ENCODE assay signal across 8 mouse cellular contexts in genomic region chr3:90412312-90413010, GRCm38 (mm10). TPM values are rescaled to one million over a fixed set of nuclear protein-coding genes. Genes with fewer than 3 reads are reported as not detected.
DNase-seq lines count a peak whose midpoint lies in the region; ATAC-seq lines count a peak whose summit lies in the region.

No protein-coding gene starts in this region.

- H3K4me1 ChIP-seq in hindbrain, embryonic 11.5 days (replicated peaks; ENCODE audit: control insufficient read depth, insufficient read depth, low read length), result no peaks in the 10 kb centered on the region
- H3K4me1 ChIP-seq in hindbrain, embryonic 13.5 days (replicated peaks), result no peaks in the 10 kb centered on the region
- H3K4me1 ChIP-seq in brown adipose tissue, adult 24 weeks (ENCODE audit: control insufficient read depth, insufficient read depth, insufficient read length, low read length), result 0 out of 2 replicates have a peak, but pooled peaks cover 3% of the 10 kb centered on the region
- no peaks in the 10 kb centered on the region for H3K4me1 ChIP-seq in forebrain, embryonic 14.5 days (ENCODE audit: control insufficient read depth, insufficient read depth, low read length)
- no peaks in the 10 kb centered on the region for H3K4me1 ChIP-seq in hindbrain, embryonic 14.5 days (replicated peaks; ENCODE audit: control insufficient read depth, insufficient read depth, low read length)
- no peaks in the 10 kb centered on the region for H3K4me1 ChIP-seq in midbrain, embryonic 14.5 days (ENCODE audit: control insufficient read depth, insufficient read depth, low read length)

- 50% methylated on average over 5 of the region's 5 CpGs for WGBS in hindbrain, embryonic 11.5 days
- WGBS in hindbrain, embryonic 13.5 days, result 56% methylated on average over 5 of the region's 5 CpGs
- WGBS in forebrain, embryonic 14.5 days, result 45% methylated on average over 5 of the region's 5 CpGs
- 50% methylated on average over 5 of the region's 5 CpGs for WGBS in hindbrain, embryonic 14.5 days
- 53% methylated on average over 5 of the region's 5 CpGs for WGBS in midbrain, embryonic 14.5 days

- intact Hi-C loops in left cerebral cortex, postnatal 10 days (cut with DNase I), result loop anchor here (2.0 kb wide), 1 partner anchor 54 kb away; no protein-coding TSS in a partner anchor

- no peak overlapping the region for H3K9ac ChIP-seq in hindbrain, embryonic 11.5 days (ENCODE audit: low read depth, low read length)
- no peak overlapping the region for H3K9ac ChIP-seq in hindbrain, embryonic 13.5 days
- no peak overlapping the region for H3K9ac ChIP-seq in forebrain, embryonic 14.5 days (ENCODE audit: low read length)
- H3K9ac ChIP-seq in hindbrain, embryonic 14.5 days, result no peak overlapping the region
- H3K9ac ChIP-seq in midbrain, embryonic 14.5 days (replicated peaks; ENCODE audit: low read length), result no peak overlapping the region

- H3K36me3 ChIP-seq in hindbrain, embryonic 11.5 days (ENCODE audit: control insufficient read depth, insufficient read depth, low read length), result peaks cover 4% of the 10 kb centered on the region; the same call in 1 of the 2 replicates
- peaks cover 95% of the 10 kb centered on the region for H3K36me3 ChIP-seq in hindbrain, embryonic 13.5 days
- peaks cover 95% of the 10 kb centered on the region for H3K36me3 ChIP-seq in forebrain, embryonic 14.5 days (ENCODE audit: control insufficient read depth, insufficient read depth, low read length)
- peaks cover 93% of the 10 kb centered on the region for H3K36me3 ChIP-seq in hindbrain, embryonic 14.5 days (replicated peaks; ENCODE audit: control insufficient read depth, insufficient read depth)
- peaks cover 91% of the 10 kb centered on the region for H3K36me3 ChIP-seq in midbrain, embryonic 14.5 days (ENCODE audit: control insufficient read depth, insufficient read depth, low read length)

- peak; percentile 84 for DNase-seq in hindbrain, embryonic 11.5 days (ENCODE audit: low spot score)
- DNase-seq in forebrain, embryonic 14.5 days (ENCODE audit: low spot score), result peak; percentile 66
- DNase-seq in hindbrain, embryonic 14.5 days (ENCODE audit: low spot score), result peak; percentile 78
- DNase-seq in left cerebral cortex, postnatal 10 days (ENCODE audit: extremely low spot score in 1 of 2, low spot score in 2 of 2), result peak; percentile 33 to 72
- peak; percentile 82 for DNase-seq in midbrain, embryonic 14.5 days
- peak; percentile 37 to 60 for DNase-seq in spleen, postnatal 14 days (ENCODE audit: low spot score in 2 of 2)

- H3K4me2 ChIP-seq in hindbrain, embryonic 11.5 days (replicated peaks; ENCODE audit: low read depth, low read length), result no peak overlapping the region
- H3K4me2 ChIP-seq in hindbrain, embryonic 13.5 days, result no peak overlapping the region
- H3K4me2 ChIP-seq in forebrain, embryonic 14.5 days (ENCODE audit: low read length), result no peak overlapping the region
- no peak overlapping the region for H3K4me2 ChIP-seq in hindbrain, embryonic 14.5 days (replicated peaks)
- H3K4me2 ChIP-seq in midbrain, embryonic 14.5 days (ENCODE audit: low read length), result no peak overlapping the region

- H3K9me3 ChIP-seq in hindbrain, embryonic 11.5 days (ENCODE audit: control insufficient read depth, low read length), result no peaks in the 10 kb centered on the region
- H3K9me3 ChIP-seq in hindbrain, embryonic 13.5 days, result no peaks in the 10 kb centered on the region
- H3K9me3 ChIP-seq in forebrain, embryonic 14.5 days (replicated peaks; ENCODE audit: control insufficient read depth, low read length), result no peaks in the 10 kb centered on the region
- no peaks in the 10 kb centered on the region for H3K9me3 ChIP-seq in hindbrain, embryonic 14.5 days (ENCODE audit: control insufficient read depth, low read length)
- no peaks in the 10 kb centered on the region for H3K9me3 ChIP-seq in midbrain, embryonic 14.5 days (ENCODE audit: control insufficient read depth, low read length)

- ATAC-seq in hindbrain, embryonic 11.5 days (ENCODE audit: low FRiP score), result peak; percentile 33; the same call in 1 of the 2 replicates
- ATAC-seq in hindbrain, embryonic 13.5 days (ENCODE audit: low FRiP score), result no peak
- ATAC-seq in forebrain, embryonic 14.5 days, result peak; percentile 75
- ATAC-seq in hindbrain, embryonic 14.5 days (ENCODE audit: low FRiP score), result peak; percentile 57; the same call in 1 of the 2 replicates
- no peak for ATAC-seq in midbrain, embryonic 14.5 days (ENCODE audit: low FRiP score, low TSS enrichment)

- H3K27ac ChIP-seq in hindbrain, embryonic 11.5 days (ENCODE audit: low read depth, low read length), result no peak overlapping the region
- no peak overlapping the region for H3K27ac ChIP-seq in hindbrain, embryonic 13.5 days
- H3K27ac ChIP-seq in brown adipose tissue, adult 24 weeks (replicated peaks; ENCODE audit: low read depth, low read length), result peak overlapping the region; percentile 59
- no peak overlapping the region for H3K27ac ChIP-seq in forebrain, embryonic 14.5 days (ENCODE audit: low read depth, low read length)
- H3K27ac ChIP-seq in hindbrain, embryonic 14.5 days, result no peak overlapping the region
- no peak overlapping the region for H3K27ac ChIP-seq in midbrain, embryonic 14.5 days (replicated peaks; ENCODE audit: low read depth, low read length)

- H3K4me3 ChIP-seq in hindbrain, embryonic 11.5 days (ENCODE audit: low read depth, low read length), result no peak overlapping the region
- no peak overlapping the region for H3K4me3 ChIP-seq in hindbrain, embryonic 13.5 days
- H3K4me3 ChIP-seq in brown adipose tissue, adult 24 weeks (ENCODE audit: insufficient read depth, low read depth, low read length), result no peak overlapping the region
- H3K4me3 ChIP-seq in forebrain, embryonic 14.5 days (ENCODE audit: low read depth, low read length), result no peak overlapping the region
- H3K4me3 ChIP-seq in hindbrain, embryonic 14.5 days (replicated peaks; ENCODE audit: low read length), result no peak overlapping the region
- H3K4me3 ChIP-seq in midbrain, embryonic 14.5 days (replicated peaks; ENCODE audit: low read depth, low read length), result no peak overlapping the region

- no peaks in the 10 kb centered on the region for H3K27me3 ChIP-seq in hindbrain, embryonic 11.5 days (ENCODE audit: control insufficient read depth, insufficient read depth, low read length)
- H3K27me3 ChIP-seq in hindbrain, embryonic 13.5 days, result no peaks in the 10 kb centered on the region
- no peaks in the 10 kb centered on the region for H3K27me3 ChIP-seq in forebrain, embryonic 14.5 days (replicated peaks; ENCODE audit: control insufficient read depth, insufficient read depth, low read length)
- H3K27me3 ChIP-seq in hindbrain, embryonic 14.5 days (ENCODE audit: control insufficient read depth, insufficient read depth, low read length), result no peaks in the 10 kb centered on the region
- H3K27me3 ChIP-seq in midbrain, embryonic 14.5 days (ENCODE audit: control insufficient read depth, insufficient read depth, low read length), result no peaks in the 10 kb centered on the region

RNA-seq across cellular contexts. Expression of gene Ints3, which starts 21.0 kb away (rescaled TPM):
- polyA plus RNA-seq in hindbrain, embryonic 11.5 days (2014; fragmentation: Nextera tagmentation; extraction: Ambion mirVana), result 34.2 and 34.7 TPM in 2 replicates
- polyA plus RNA-seq in hindbrain, embryonic 13.5 days (2015; fragmentation: Nextera tagmentation; extraction: Ambion mirVana), result 29.9 and 30.1 TPM in 2 replicates
- 12.6 and 13.2 TPM in 2 replicates for polyA plus RNA-seq in brown adipose tissue, adult 24 weeks (2012; ENCODE audit: insufficient read depth, insufficient read length, missing spikeins)
- 20.7 and 25.3 TPM in 2 replicates for polyA plus RNA-seq in forebrain, embryonic 14.5 days (2014; fragmentation: Nextera tagmentation; extraction: Ambion mirVana)
- polyA plus RNA-seq in hindbrain, embryonic 14.5 days (2014; fragmentation: Nextera tagmentation; extraction: Ambion mirVana), result 32.2 and 36.0 TPM in 2 replicates
- 10 to 100 TPM; 57.0 to 62.0 TPM for total RNA-seq in left cerebral cortex, postnatal 10 days (2021)
- polyA plus RNA-seq in midbrain, embryonic 14.5 days (2014; fragmentation: Nextera tagmentation; extraction: Ambion mirVana), result 32.3 and 35.0 TPM in 2 replicates

RNA-seq across cellular contexts. Expression of gene Slc27a3, which starts 22.7 kb away (rescaled TPM):
- polyA plus RNA-seq in hindbrain, embryonic 11.5 days (2014; fragmentation: Nextera tagmentation; extraction: Ambion mirVana), result 13.5 and 14.8 TPM in 2 replicates
- polyA plus RNA-seq in hindbrain, embryonic 13.5 days (2015; fragmentation: Nextera tagmentation; extraction: Ambion mirVana), result 24.9 and 26.5 TPM in 2 replicates
- polyA plus RNA-seq in brown adipose tissue, adult 24 weeks (2012; ENCODE audit: insufficient read depth, insufficient read length, missing spikeins), result 0.52 and 2.1 TPM in 2 replicates
- polyA plus RNA-seq in forebrain, embryonic 14.5 days (2014; fragmentation: Nextera tagmentation; extraction: Ambion mirVana), result 11.9 and 13.4 TPM in 2 replicates
- 24.1 and 24.8 TPM in 2 replicates for polyA plus RNA-seq in hindbrain, embryonic 14.5 days (2014; fragmentation: Nextera tagmentation; extraction: Ambion mirVana)
- 10 to 100 TPM; 11.5 to 12.1 TPM for total RNA-seq in left cerebral cortex, postnatal 10 days (2021)
- 23.6 and 25.0 TPM in 2 replicates for polyA plus RNA-seq in midbrain, embryonic 14.5 days (2014; fragmentation: Nextera tagmentation; extraction: Ambion mirVana)

RNA-seq across cellular contexts. Expression of gene Npr1, which starts 53.2 kb away (rescaled TPM):
- 2.5 and 3.7 TPM in 2 replicates for polyA plus RNA-seq in hindbrain, embryonic 11.5 days (2014; fragmentation: Nextera tagmentation; extraction: Ambion mirVana)
- polyA plus RNA-seq in hindbrain, embryonic 13.5 days (2015; fragmentation: Nextera tagmentation; extraction: Ambion mirVana), result 3.5 and 3.7 TPM in 2 replicates
- polyA plus RNA-seq in brown adipose tissue, adult 24 weeks (2012; ENCODE audit: insufficient read depth, insufficient read length, missing spikeins), result 18.0 and 27.9 TPM in 2 replicates
- 2.5 and 3.4 TPM in 2 replicates for polyA plus RNA-seq in forebrain, embryonic 14.5 days (2014; fragmentation: Nextera tagmentation; extraction: Ambion mirVana)
- polyA plus RNA-seq in hindbrain, embryonic 14.5 days (2014; fragmentation: Nextera tagmentation; extraction: Ambion mirVana), result 2.8 and 4.0 TPM in 2 replicates
- 1 to 10 TPM; 3.4 to 4.3 TPM for total RNA-seq in left cerebral cortex, postnatal 10 days (2021)
- 0.65 and 2.3 TPM in 2 replicates for polyA plus RNA-seq in midbrain, embryonic 14.5 days (2014; fragmentation: Nextera tagmentation; extraction: Ambion mirVana)

Comparison
In these comparisons a context has a peak if more than half of its experiments do, and no peak if none do; other contexts are left out.
1. ATAC-seq: peak in hindbrain, embryonic 11.5 days (single experiment), forebrain, embryonic 14.5 days (single experiment) and hindbrain, embryonic 14.5 days (single experiment); none in hindbrain, embryonic 13.5 days (single experiment) and midbrain, embryonic 14.5 days (single experiment).
2. Peak in every context shown above with its lines, with median percentiles within 50 percentile points of each other: DNase-seq.